Mouse (Mus musculus) heart, adult 2 months (tissue): ENCODE measurements around the gene Adgrb3.

Source experiments
- CTCF ChIP-seq: fragments of 200-600 bp; IDR thresholded peaks from 2 replicates; pipeline ENCODE4 v1.8.1; 2022; ENCODE audit warnings: antibody characterized with exemption, mild to moderate bottlenecking, moderate library complexity
- EP300 ChIP-seq: fragments of 200-500 bp; IDR thresholded peaks from 2 replicates; pipeline ENCODE4 v1.6.1; 2011; ENCODE audit warnings: low read depth, low read length, control low read depth; ENCODE audit not compliant: insufficient read depth

DNA sequence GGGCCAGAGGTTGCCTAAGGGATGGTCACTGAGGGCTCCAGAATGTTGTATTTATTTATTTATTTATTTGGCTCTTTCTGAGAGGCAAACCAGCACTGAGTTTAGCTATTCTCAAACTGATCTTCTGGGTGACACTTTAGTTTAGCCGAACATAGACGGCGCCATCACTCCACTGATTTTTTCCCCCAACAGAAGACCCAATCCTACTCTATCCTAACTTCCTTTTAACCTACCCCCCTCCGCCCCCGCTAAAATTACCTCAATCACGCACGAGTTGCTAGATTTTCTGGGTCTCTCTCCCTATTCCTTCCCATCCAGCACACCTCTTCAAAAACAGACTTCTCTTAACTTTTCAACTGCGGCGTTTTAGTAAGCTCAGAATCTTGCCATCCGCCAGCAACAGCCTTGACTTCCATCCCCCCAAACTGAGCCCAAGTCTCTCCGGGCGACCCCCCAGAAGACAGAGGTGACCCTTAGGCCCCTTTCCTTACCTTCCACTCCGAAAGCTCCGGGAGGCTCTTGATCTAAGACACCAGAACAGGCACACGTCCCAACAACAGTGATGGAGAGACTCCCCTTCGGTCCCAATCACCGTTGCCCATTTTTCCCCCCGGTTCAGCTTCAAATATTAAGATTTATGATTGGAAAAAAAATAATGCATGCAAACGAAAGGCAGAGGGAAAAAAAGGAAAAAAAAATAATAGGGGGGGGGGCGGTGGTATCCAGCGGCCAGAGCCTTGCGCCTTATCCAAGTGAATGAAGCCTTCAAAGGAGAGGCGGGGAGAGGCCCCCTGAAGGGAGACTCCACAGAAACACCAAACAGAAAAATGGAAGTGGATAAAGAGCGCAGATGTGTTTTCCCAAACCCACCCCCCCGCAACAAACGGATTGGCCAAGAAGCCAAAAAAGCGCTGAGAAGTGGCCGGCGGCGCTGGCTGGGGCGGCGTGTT, at the start of gene Adgrb3:
- no peak for TF ChIP-seq CTCF
- no peak for TF ChIP-seq EP300
